Mouse (Mus musculus): ENCODE results near the gene Fshr. TPM values are rescaled to one million over a fixed set of nuclear protein-coding genes. Genes with fewer than 3 reads are reported as not detected.
"Not testable (repeated sequence)": the region's sequence is repeated elsewhere in the genome, so short reads cannot be mapped to it uniquely, and the experiment has no call there.

Fshr gene
- polyA plus RNA-seq, 1 experiment, result not detected

DNA sequence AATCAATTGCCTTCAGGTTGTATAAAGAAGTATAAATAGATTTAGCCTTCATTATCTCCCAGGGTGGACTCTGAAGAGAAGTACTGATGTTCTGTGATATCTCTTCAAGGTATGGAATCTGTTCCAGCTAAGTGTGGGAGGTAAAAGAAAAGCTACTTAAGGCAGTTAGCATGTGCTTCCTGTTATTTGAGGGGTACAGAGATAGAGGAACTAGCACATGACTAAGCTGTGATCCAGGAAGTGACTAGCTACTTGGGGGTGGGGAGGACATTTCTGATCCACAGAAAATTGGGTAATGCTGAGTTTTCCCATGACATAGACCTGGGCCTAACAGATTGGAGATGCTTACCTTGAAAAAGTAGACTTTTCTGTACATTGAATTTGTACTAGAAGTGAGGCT lies 86.5 kb downstream of the Fshr start:
- no peaks in the 10 kb centered on the region; the same call in 1 of the 2 replicates for H3K4me1 ChIP-seq (ENCODE audit: control insufficient read depth, insufficient read depth, low read length)
- no peak overlapping the region for H3K4me3 ChIP-seq (replicated peaks; ENCODE audit: control insufficient read depth, low read depth, low read length)
- TF ChIP-seq CTCF (IDR thresholded peaks at IDR 0.05; ENCODE audit: control insufficient read depth, insufficient read depth, low read length), result no peak
- no peak for TF ChIP-seq POLR2A (IDR thresholded peaks at IDR 0.05; ENCODE audit: borderline replicate concordance, control insufficient read depth, low read depth, low read length)
- H3K27ac ChIP-seq (ENCODE audit: control insufficient read depth, insufficient read depth, low read depth, low read length, poor library complexity), result no peak overlapping the region

DNA sequence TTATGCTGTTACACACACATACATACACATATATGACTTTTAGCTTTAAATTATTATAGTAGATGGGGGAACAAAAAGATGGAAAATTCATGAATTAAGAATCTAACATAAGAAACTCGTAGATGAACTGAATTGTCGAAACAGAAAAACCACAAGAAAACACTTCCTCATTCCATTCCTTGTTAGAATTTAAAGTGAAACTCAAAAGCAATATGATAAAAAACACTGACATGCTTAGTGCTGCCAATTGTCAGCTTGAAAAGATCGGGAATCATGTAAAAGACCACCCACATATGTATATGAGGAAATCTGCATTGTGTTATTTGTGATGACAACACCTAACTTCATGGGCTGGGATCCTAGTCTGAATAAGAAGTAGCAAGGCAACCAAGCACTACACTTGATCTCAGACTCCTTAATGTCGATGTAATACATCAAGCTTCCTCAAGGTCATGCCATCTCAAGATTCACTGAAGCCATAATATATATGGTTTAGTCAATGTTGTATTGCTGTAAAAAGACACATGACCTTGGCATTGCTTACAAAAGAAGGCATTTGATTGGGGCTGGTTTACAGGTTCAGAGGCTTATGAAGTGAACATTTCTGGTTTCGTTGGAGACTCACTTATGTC lies 99.6 kb downstream of the Fshr start:
- WGBS, result 16% methylated on average over 5 of the region's 5 CpGs

DNA sequence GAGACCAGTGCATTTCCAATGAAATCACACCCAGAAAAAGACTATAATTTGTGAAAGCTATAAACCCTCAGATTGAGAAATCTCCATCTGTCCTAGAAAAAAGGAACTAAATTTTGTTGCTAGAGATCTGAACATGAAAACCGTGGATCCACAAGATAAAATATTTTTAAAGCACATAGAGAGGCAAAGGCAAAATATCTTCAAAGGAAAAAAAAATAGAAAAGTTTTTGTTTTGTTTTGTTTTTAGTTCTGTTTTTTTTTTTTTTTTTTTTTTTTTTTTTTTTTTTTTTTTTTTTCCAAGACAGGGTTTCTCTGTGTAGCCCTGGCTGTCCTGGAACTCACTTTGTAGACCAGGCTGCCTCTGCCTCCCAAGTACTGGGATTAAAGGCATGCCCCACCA lies 100.7 kb downstream of the Fshr start:
- WGBS, result 0% methylated on average over 1 of the region's 1 CpGs
- not testable (repeated sequence) for H3K4me1 ChIP-seq (ENCODE audit: control insufficient read depth, insufficient read depth, low read length)

More for the DNA sequence above, 99.6 kb downstream of the Fshr start:
- no peak overlapping the region for H3K27ac ChIP-seq (ENCODE audit: control insufficient read depth, insufficient read depth, low read depth, low read length, poor library complexity)
- TF ChIP-seq POLR2A (IDR thresholded peaks at IDR 0.05; ENCODE audit: borderline replicate concordance, control insufficient read depth, low read depth, low read length) (no peak), CTCF (IDR thresholded peaks at IDR 0.05; ENCODE audit: control insufficient read depth, insufficient read depth, low read length) (no peak)
- H3K4me1 ChIP-seq (ENCODE audit: control insufficient read depth, insufficient read depth, low read length), result no peaks in the 10 kb centered on the region
- H3K4me3 ChIP-seq (replicated peaks; ENCODE audit: control insufficient read depth, low read depth, low read length), result no peak overlapping the region

DNA sequence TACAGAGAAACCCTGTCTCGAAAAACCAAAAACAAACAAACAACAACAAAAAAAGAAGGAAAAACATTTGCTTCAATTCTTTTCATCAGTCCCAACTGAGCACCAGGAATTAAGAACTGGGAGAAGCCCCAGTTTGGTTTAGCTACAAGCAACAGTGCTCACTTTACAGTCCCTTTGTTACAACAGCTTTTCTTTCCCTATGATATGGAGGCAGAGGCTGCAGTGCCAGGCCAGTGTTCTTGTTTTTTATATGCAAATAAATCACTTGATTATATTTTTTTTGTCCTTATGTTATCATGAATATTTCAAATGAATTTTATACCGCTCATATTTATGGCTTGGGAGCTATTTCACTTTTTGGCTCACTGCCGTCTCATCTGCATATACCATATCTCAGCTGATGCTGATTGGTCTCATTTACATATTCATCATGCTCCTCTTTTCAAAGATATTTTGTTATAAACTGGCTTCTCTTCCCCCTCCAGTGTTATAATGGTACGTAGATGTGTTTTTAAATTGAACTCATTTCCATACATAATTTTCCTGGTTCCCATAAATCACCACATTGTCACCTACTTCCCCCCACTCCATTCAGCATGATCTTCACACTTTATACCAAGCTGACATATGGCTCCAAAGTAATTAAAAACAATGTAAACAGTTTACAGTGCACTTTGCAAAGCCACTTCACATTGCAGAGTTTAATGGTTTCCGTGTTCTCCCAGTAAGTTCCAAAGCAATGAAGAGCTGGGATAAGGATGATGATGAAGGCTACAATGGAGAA lies 110.6 kb downstream of the Fshr start:
- H3K4me1 ChIP-seq (ENCODE audit: control insufficient read depth, insufficient read depth, low read length), result no peaks in the 10 kb centered on the region
- H3K27ac ChIP-seq (ENCODE audit: control insufficient read depth, insufficient read depth, low read depth, low read length, poor library complexity), result no peak overlapping the region
- no peak overlapping the region for H3K4me3 ChIP-seq (replicated peaks; ENCODE audit: control insufficient read depth, low read depth, low read length)
- TF ChIP-seq CTCF (IDR thresholded peaks at IDR 0.05; ENCODE audit: control insufficient read depth, insufficient read depth, low read length) (no peak), POLR2A (IDR thresholded peaks at IDR 0.05; ENCODE audit: borderline replicate concordance, control insufficient read depth, low read depth, low read length) (no peak)
- WGBS, result 79% methylated on average over 5 of the region's 5 CpGs

More for the DNA sequence above, 100.7 kb downstream of the Fshr start:
- H3K4me3 ChIP-seq (replicated peaks; ENCODE audit: control insufficient read depth, low read depth, low read length); H3K27ac ChIP-seq (ENCODE audit: control insufficient read depth, insufficient read depth, low read depth, low read length, poor library complexity): not testable (repeated sequence)

DNA sequence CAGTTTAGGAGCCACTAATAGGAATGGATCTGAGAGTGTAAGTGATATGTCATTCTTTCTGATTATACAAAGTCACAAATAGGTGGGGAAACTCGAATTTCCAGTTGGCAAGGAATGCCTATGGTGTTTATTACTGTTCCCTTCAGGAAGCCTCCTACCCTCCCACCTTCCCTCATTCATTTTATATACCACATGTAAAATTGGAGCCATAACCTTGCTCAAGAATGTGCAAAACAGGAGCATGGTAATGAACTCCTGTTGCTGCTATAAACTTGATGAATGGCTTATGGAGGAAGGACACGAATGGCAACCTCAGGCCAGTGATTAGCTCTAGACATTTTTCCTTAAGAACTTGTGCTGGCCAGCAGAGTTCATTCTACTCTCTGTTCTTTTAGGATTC lies 117.6 kb downstream of the Fshr start:
- H3K4me1 ChIP-seq (ENCODE audit: control insufficient read depth, insufficient read depth, low read length), result no peaks in the 10 kb centered on the region
- WGBS, result 59% methylated on average over 2 of the region's 2 CpGs
- TF ChIP-seq CTCF (IDR thresholded peaks at IDR 0.05; ENCODE audit: control insufficient read depth, insufficient read depth, low read length) (no peak), POLR2A (IDR thresholded peaks at IDR 0.05; ENCODE audit: borderline replicate concordance, control insufficient read depth, low read depth, low read length) (no peak)
- H3K4me3 ChIP-seq (replicated peaks; ENCODE audit: control insufficient read depth, low read depth, low read length), result no peak overlapping the region
- H3K27ac ChIP-seq (ENCODE audit: control insufficient read depth, insufficient read depth, low read depth, low read length, poor library complexity), result no peak overlapping the region

DNA sequence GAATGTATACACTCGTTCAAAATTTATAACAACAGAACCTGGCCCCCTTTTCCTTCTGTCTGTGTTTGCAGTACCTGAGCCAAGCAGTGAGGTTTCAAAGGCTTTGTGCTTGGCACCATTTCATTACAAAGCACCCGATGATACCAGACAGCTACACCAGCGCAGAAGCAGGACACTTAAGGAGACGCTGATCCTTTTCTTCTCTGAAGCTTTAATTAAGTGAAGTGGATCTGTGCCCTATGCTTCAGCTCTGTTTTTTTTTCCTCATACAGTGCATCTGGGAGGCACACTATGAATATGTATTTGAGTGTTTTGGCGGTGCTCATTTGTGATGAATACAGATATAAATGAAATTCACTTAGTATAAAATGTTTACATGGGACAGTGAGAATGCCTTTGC lies 120.8 kb downstream of the Fshr start:
- TF ChIP-seq POLR2A (IDR thresholded peaks at IDR 0.05; ENCODE audit: borderline replicate concordance, control insufficient read depth, low read depth, low read length) (no peak), CTCF (IDR thresholded peaks at IDR 0.05; ENCODE audit: control insufficient read depth, insufficient read depth, low read length) (no peak)
- WGBS, result 79% methylated on average over 5 of the region's 5 CpGs
- H3K4me3 ChIP-seq (replicated peaks; ENCODE audit: control insufficient read depth, low read depth, low read length), result no peak overlapping the region
- H3K4me1 ChIP-seq (ENCODE audit: control insufficient read depth, insufficient read depth, low read length), result no peaks in the 10 kb centered on the region
- H3K27ac ChIP-seq (ENCODE audit: control insufficient read depth, insufficient read depth, low read depth, low read length, poor library complexity), result no peak overlapping the region

DNA sequence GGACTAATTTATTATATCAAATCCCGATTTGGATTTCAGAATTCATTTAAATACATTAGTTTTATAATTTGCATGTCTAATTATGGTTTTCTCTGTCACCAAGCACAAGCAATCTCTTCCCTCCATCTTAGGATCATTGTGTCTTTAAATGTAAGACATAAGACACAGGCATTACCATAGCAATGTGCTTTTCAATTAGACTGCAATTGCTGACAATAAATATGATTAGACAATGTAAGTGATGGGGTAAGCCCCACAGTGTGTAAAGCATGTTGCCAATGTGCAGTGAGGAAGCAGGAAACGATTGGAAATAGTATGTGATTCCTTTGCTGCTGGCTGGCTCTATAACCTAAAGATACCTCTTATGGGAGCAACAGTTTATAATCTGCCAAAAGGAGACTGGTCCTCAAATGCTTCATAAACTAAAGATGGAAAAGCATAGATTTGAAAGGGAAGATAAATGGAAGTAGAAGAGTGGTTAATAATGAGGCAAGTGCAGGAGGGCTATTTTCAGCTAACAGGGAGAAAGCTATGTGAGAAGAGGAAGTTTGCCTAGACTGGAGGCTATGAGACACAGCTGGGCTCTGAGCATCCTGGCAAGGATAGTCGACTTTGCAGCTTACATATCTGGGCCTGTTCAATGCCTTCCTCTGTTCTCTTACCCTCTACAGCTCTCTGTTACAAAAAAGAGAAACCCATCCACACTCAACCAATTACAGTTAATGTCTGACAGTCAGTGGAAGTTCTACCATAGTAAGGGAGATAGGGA lies 136.0 kb downstream of the Fshr start:
- Histone ChIP-seq H3K4me3 (replicated peaks; ENCODE audit: control insufficient read depth, low read depth, low read length) (no peak overlapping the region), H3K27ac (ENCODE audit: control insufficient read depth, insufficient read depth, low read depth, low read length, poor library complexity) (no peak overlapping the region), H3K4me1 (ENCODE audit: control insufficient read depth, insufficient read depth, low read length) (no peaks in the 10 kb centered on the region)
- 29% methylated on average over 3 of the region's 3 CpGs for WGBS
- TF ChIP-seq POLR2A (IDR thresholded peaks at IDR 0.05; ENCODE audit: borderline replicate concordance, control insufficient read depth, low read depth, low read length) (no peak), CTCF (IDR thresholded peaks at IDR 0.05; ENCODE audit: control insufficient read depth, insufficient read depth, low read length) (no peak)

DNA sequence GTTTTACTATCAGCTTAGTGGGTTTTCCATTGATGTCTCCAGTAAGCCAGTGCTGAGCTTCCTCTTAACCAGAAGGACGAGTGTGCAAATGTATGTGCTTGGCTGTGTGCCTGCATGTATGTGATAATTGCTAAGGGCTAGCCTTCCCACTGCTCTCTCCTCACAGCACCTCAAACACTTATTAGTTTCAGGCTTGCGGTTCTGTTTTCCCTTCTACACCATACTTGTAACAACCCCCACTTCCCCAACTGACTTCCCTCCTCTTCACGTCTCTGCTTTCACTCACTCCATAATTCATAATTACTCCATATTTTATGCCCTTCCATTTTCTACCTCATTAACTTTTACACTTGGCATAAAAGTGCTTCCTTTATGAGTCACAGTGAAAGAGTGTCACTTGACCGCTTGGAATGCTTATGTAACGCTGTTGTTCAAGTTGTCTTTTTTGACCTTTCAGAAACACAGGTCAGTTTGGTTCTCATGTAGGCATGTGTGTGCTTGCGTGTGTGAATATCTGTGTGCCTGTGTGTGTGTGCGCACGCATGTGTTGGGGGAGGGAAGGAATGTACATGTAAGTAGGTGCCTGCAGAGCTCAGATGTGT lies 138.0 kb downstream of the Fshr start:
- Histone ChIP-seq H3K27ac (ENCODE audit: control insufficient read depth, insufficient read depth, low read depth, low read length, poor library complexity) (no peak overlapping the region), H3K4me1 (ENCODE audit: control insufficient read depth, insufficient read depth, low read length) (no peaks in the 10 kb centered on the region), H3K4me3 (replicated peaks; ENCODE audit: control insufficient read depth, low read depth, low read length) (no peak overlapping the region)
- WGBS, result 59% methylated on average over 8 of the region's 8 CpGs
- TF ChIP-seq POLR2A (IDR thresholded peaks at IDR 0.05; ENCODE audit: borderline replicate concordance, control insufficient read depth, low read depth, low read length), result no peak
- TF ChIP-seq CTCF (IDR thresholded peaks at IDR 0.05; ENCODE audit: control insufficient read depth, insufficient read depth, low read length), result no peak

Data from bone marrow, adult 2 months (tissue).